ENCODE assay signal across 20 mouse cellular contexts in the genomic region with DNA sequence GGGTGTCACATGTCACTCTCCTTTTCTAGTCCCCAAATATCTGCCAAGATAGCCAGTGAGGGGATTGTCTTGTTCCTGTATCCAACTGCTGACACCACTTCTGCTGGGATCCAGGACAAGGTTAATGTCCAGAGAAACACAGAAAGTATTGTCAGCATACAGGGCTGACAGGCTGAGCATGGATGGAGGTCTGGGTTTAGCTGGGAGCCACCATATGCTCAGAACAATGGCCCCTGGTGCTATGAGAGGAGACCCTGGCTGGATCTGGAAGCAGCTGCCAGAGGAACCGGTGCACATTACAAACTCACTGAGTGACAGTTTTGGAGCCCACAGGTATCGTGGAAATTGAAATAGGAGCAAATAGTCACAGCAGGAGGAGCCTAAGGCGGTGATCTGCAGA. TPM values are rescaled to one million over a fixed set of nuclear protein-coding genes. Genes with fewer than 3 reads are reported as not detected.
DNase-seq lines count a peak whose midpoint lies in the region; ATAC-seq and TF ChIP-seq lines count a peak whose summit lies in the region.
"Had no signal": no experiment of that assay in that cellular context is flagged by ENCODE, and none has a peak within 500 bp of the region (broad histone marks: within the 10 kb centered on the region; RNA-seq: fewer than 3 reads in every experiment).

No protein-coding gene starts in this region.

- no peak for DNase-seq in forebrain, embryonic 10.5 days (ENCODE audit: extremely low spot score, low spot score)
- DNase-seq in heart, postnatal 0 days (ENCODE audit: low spot score): no peak
- DNase-seq in heart, postnatal 10 days: no peak
- no peak for DNase-seq in stomach, postnatal 0 days (ENCODE audit: low spot score)
- DNase-seq: adrenal gland, postnatal 25 days; cerebellum, adult 9-11 months; lung, postnatal 10 days; right cerebral cortex, adult 18-20 months; thymus, postnatal 4 days had no signal

- no peak overlapping the region for H3K4me2 ChIP-seq in forebrain, embryonic 16.5 days (ENCODE audit: low read length)
- 0 out of 2 replicates have a peak overlapping the region, but pooled peaks have one; percentile 8 for H3K4me2 ChIP-seq in heart, postnatal 0 days (ENCODE audit: low read depth, low read length)
- 0 out of 2 replicates have a peak overlapping the region, but pooled peaks have one; percentile 9 for H3K4me2 ChIP-seq in hindbrain, embryonic 15.5 days
- H3K4me2 ChIP-seq in neural tube, embryonic 14.5 days (ENCODE audit: low read depth, low read length): no peak overlapping the region
- no peak overlapping the region for H3K4me2 ChIP-seq in kidney, embryonic 15.5 days
- H3K4me2 ChIP-seq in stomach, postnatal 0 days (replicated peaks; ENCODE audit: low read depth): no peak overlapping the region
- H3K4me2 ChIP-seq: limb, embryonic 12.5 days; liver, embryonic 15.5 days; neural tube, embryonic 12.5 days had no signal

- H3K36me3 ChIP-seq in forebrain, embryonic 10.5 days (replicated peaks): peaks cover 3% of the 10 kb centered on the region; the same call in 1 of the 2 replicates
- no peaks in the 10 kb centered on the region for H3K36me3 ChIP-seq in forebrain, embryonic 16.5 days (ENCODE audit: control insufficient read depth, insufficient read depth)
- H3K36me3 ChIP-seq in heart, postnatal 0 days (replicated peaks; ENCODE audit: control insufficient read depth, insufficient read depth, low read length): no peaks in the 10 kb centered on the region
- H3K36me3 ChIP-seq in hindbrain, embryonic 15.5 days: no peaks in the 10 kb centered on the region
- no peaks in the 10 kb centered on the region for H3K36me3 ChIP-seq in neural tube, embryonic 14.5 days (ENCODE audit: control insufficient read depth, insufficient read depth, low read length)
- H3K36me3 ChIP-seq in kidney, embryonic 15.5 days: no peaks in the 10 kb centered on the region
- no peaks in the 10 kb centered on the region for H3K36me3 ChIP-seq in stomach, postnatal 0 days (ENCODE audit: control insufficient read depth, insufficient read depth, low read length)
- H3K36me3 ChIP-seq: limb, embryonic 12.5 days; liver, embryonic 15.5 days had no signal

- no peaks in the 10 kb centered on the region for H3K27me3 ChIP-seq in forebrain, embryonic 10.5 days (ENCODE audit: poor library complexity, severe bottlenecking)
- H3K27me3 ChIP-seq in forebrain, embryonic 16.5 days (replicated peaks; ENCODE audit: control insufficient read depth, insufficient read depth, low read length): no peaks in the 10 kb centered on the region
- no peaks in the 10 kb centered on the region for H3K27me3 ChIP-seq in heart, postnatal 0 days (ENCODE audit: control insufficient read depth, insufficient read depth, low read length)
- no peaks in the 10 kb centered on the region for H3K27me3 ChIP-seq in hindbrain, embryonic 15.5 days
- H3K27me3 ChIP-seq in neural tube, embryonic 14.5 days (ENCODE audit: control insufficient read depth, insufficient read depth, low read length): no peaks in the 10 kb centered on the region
- H3K27me3 ChIP-seq in kidney, embryonic 15.5 days: no peaks in the 10 kb centered on the region
- no peaks in the 10 kb centered on the region for H3K27me3 ChIP-seq in stomach, postnatal 0 days (ENCODE audit: control insufficient read depth, insufficient read depth, low read length)
- H3K27me3 ChIP-seq: CH12.LX; limb, embryonic 12.5 days; liver, embryonic 15.5 days; neural tube, embryonic 12.5 days had no signal

- no peak for TF ChIP-seq EP300 in heart, postnatal 0 days (IDR thresholded peaks at IDR 0.05; ENCODE audit: low read depth)
- TF ChIP-seq EP300 in stomach, postnatal 0 days (optimal IDR thresholded peaks at IDR 0.05): no peak

- no peak for ATAC-seq in forebrain, embryonic 16.5 days
- no peak for ATAC-seq in heart, postnatal 0 days (ENCODE audit: insufficient read depth, low read depth)
- no peak for ATAC-seq in hindbrain, embryonic 15.5 days (ENCODE audit: low FRiP score, low read depth)
- ATAC-seq in neural tube, embryonic 14.5 days (ENCODE audit: low read depth): no peak
- ATAC-seq in kidney, embryonic 15.5 days (replicated peaks; ENCODE audit: low FRiP score): no peak
- no peak for ATAC-seq in stomach, postnatal 0 days (ENCODE audit: low FRiP score, low TSS enrichment)

- 83% methylated on average over 3 of the region's 3 CpGs for WGBS in forebrain, embryonic 10.5 days
- WGBS in forebrain, embryonic 16.5 days: 54% methylated on average over 3 of the region's 3 CpGs
- 17% methylated on average over 3 of the region's 3 CpGs for WGBS in heart, postnatal 0 days
- 28% methylated on average over 3 of the region's 3 CpGs for WGBS in hindbrain, embryonic 15.5 days
- 31% methylated on average over 3 of the region's 3 CpGs for WGBS in neural tube, embryonic 14.5 days
- 54% methylated on average over 3 of the region's 3 CpGs for WGBS in kidney, embryonic 15.5 days
- 62% methylated on average over 3 of the region's 3 CpGs for WGBS in stomach, postnatal 0 days

- peaks cover 8% of the 10 kb centered on the region; the same call in 1 of the 2 replicates for H3K9me3 ChIP-seq in forebrain, embryonic 10.5 days
- no peaks in the 10 kb centered on the region for H3K9me3 ChIP-seq in forebrain, embryonic 16.5 days (ENCODE audit: control insufficient read depth, low read length)
- no peaks in the 10 kb centered on the region for H3K9me3 ChIP-seq in heart, postnatal 0 days (replicated peaks; ENCODE audit: control insufficient read depth, low read length)
- H3K9me3 ChIP-seq in hindbrain, embryonic 15.5 days: no peaks in the 10 kb centered on the region
- no peaks in the 10 kb centered on the region for H3K9me3 ChIP-seq in neural tube, embryonic 14.5 days (ENCODE audit: control insufficient read depth, low read length)
- H3K9me3 ChIP-seq in kidney, embryonic 15.5 days (replicated peaks): no peaks in the 10 kb centered on the region
- no peaks in the 10 kb centered on the region for H3K9me3 ChIP-seq in stomach, postnatal 0 days (ENCODE audit: control insufficient read depth, low read length)
- H3K9me3 ChIP-seq: liver, embryonic 15.5 days; neural tube, embryonic 12.5 days had no signal

- H3K4me1 ChIP-seq in forebrain, embryonic 10.5 days: peaks cover 10% of the 10 kb centered on the region; the same call in 1 of the 2 replicates
- H3K4me1 ChIP-seq in forebrain, embryonic 16.5 days (replicated peaks; ENCODE audit: control insufficient read depth, insufficient read depth, low read length): peaks cover 14% of the 10 kb centered on the region
- H3K4me1 ChIP-seq in heart, postnatal 0 days (ENCODE audit: control insufficient read depth, insufficient read depth): no peaks in the 10 kb centered on the region; the same call in 1 of the 2 replicates
- peaks cover 19% of the 10 kb centered on the region for H3K4me1 ChIP-seq in hindbrain, embryonic 15.5 days (replicated peaks)
- peaks cover 11% of the 10 kb centered on the region for H3K4me1 ChIP-seq in neural tube, embryonic 14.5 days (ENCODE audit: control insufficient read depth, insufficient read depth, low read length)
- no peaks in the 10 kb centered on the region for H3K4me1 ChIP-seq in kidney, embryonic 15.5 days
- no peaks in the 10 kb centered on the region for H3K4me1 ChIP-seq in stomach, postnatal 0 days (replicated peaks; ENCODE audit: control insufficient read depth, insufficient read depth)
- H3K4me1 ChIP-seq: limb, embryonic 12.5 days; liver, embryonic 15.5 days had no signal

- peak overlapping the region; percentile 25 for H3K27ac ChIP-seq in forebrain, embryonic 10.5 days
- no peak overlapping the region for H3K27ac ChIP-seq in forebrain, embryonic 16.5 days (ENCODE audit: low read length)
- no peak overlapping the region for H3K27ac ChIP-seq in heart, postnatal 0 days (ENCODE audit: low read depth)
- H3K27ac ChIP-seq in hindbrain, embryonic 15.5 days (replicated peaks): peak overlapping the region; percentile 36
- H3K27ac ChIP-seq in neural tube, embryonic 14.5 days (ENCODE audit: low read depth, low read length): peak overlapping the region; percentile 68
- H3K27ac ChIP-seq in kidney, embryonic 15.5 days: no peak overlapping the region
- H3K27ac ChIP-seq in stomach, postnatal 0 days (replicated peaks): no peak overlapping the region
- H3K27ac ChIP-seq: left cerebral cortex, adult 2 months; limb, embryonic 12.5 days; liver, embryonic 15.5 days had no signal

- intact Hi-C loops in heart, postnatal 10 days (cut with DNase I): no loop called here

- no peak overlapping the region for H3K4me3 ChIP-seq in forebrain, embryonic 10.5 days
- no peak overlapping the region for H3K4me3 ChIP-seq in forebrain, embryonic 16.5 days (replicated peaks; ENCODE audit: low read length)
- no peak overlapping the region for H3K4me3 ChIP-seq in heart, postnatal 0 days (ENCODE audit: low read depth, low read length)
- H3K4me3 ChIP-seq in hindbrain, embryonic 15.5 days: no peak overlapping the region
- H3K4me3 ChIP-seq in neural tube, embryonic 14.5 days (ENCODE audit: low read depth, low read length): no peak overlapping the region
- H3K4me3 ChIP-seq in kidney, embryonic 15.5 days (replicated peaks): no peak overlapping the region
- H3K4me3 ChIP-seq in stomach, postnatal 0 days (ENCODE audit: low read depth, low read length): no peak overlapping the region
- H3K4me3 ChIP-seq: left cerebral cortex, adult 2 months; limb, embryonic 12.5 days; liver, embryonic 15.5 days; neural tube, embryonic 12.5 days had no signal

- no peak overlapping the region for H3K9ac ChIP-seq in forebrain, embryonic 16.5 days (replicated peaks; ENCODE audit: low read depth, low read length)
- H3K9ac ChIP-seq in heart, postnatal 0 days (replicated peaks; ENCODE audit: low read depth, low read length): no peak overlapping the region
- H3K9ac ChIP-seq in hindbrain, embryonic 15.5 days: no peak overlapping the region
- H3K9ac ChIP-seq in neural tube, embryonic 14.5 days (replicated peaks; ENCODE audit: low read depth, low read length): no peak overlapping the region
- no peak overlapping the region for H3K9ac ChIP-seq in kidney, embryonic 15.5 days
- no peak overlapping the region for H3K9ac ChIP-seq in stomach, postnatal 0 days (ENCODE audit: low read length)
- H3K9ac ChIP-seq: limb, embryonic 12.5 days; liver, embryonic 15.5 days; neural tube, embryonic 12.5 days had no signal

- no peak for TF ChIP-seq CTCF in heart, postnatal 0 days (IDR thresholded peaks at IDR 0.05; ENCODE audit: low read depth)
- no peak for TF ChIP-seq CTCF in stomach, postnatal 0 days (IDR thresholded peaks at IDR 0.05; ENCODE audit: low read depth)

RNA-seq across cellular contexts. Expression of a gene that starts 52.3 kb away (rescaled TPM):
- polyA plus RNA-seq in forebrain, embryonic 10.5 days (2016; fragmentation: Nextera tagmentation; extraction: Ambion mirVana): 4.9 and 6.4 TPM in 2 replicates
- 32.4 and 33.9 TPM in 2 replicates for polyA plus RNA-seq in forebrain, embryonic 16.5 days (2015; fragmentation: Nextera tagmentation; extraction: Ambion mirVana)
- total RNA-seq in heart, postnatal 0 days (2014; rRNA removed; ENCODE audit: low replicate concordance): 0.19 and 1.1 TPM in 2 replicates
- 0.93 and 1.1 TPM in 2 replicates for polyA plus RNA-seq in heart, postnatal 0 days (2015; fragmentation: Nextera tagmentation; extraction: Ambion mirVana)
- 1 to 10 TPM; 3.1 to 4.3 TPM for total RNA-seq in heart, postnatal 10 days (2021)
- polyA plus RNA-seq in hindbrain, embryonic 15.5 days (2015; fragmentation: Nextera tagmentation; extraction: Ambion mirVana): 17.7 and 18.2 TPM in 2 replicates
- polyA plus RNA-seq in neural tube, embryonic 14.5 days (2014; fragmentation: Nextera tagmentation; extraction: Ambion mirVana): 20.8 and 22.9 TPM in 2 replicates
- polyA plus RNA-seq in kidney, embryonic 15.5 days (2015; fragmentation: Nextera tagmentation; extraction: Ambion mirVana): 0.37 and 0.42 TPM in 2 replicates
- polyA plus RNA-seq in stomach, postnatal 0 days (2015; fragmentation: Nextera tagmentation; extraction: Ambion mirVana): 0.45 and 0.48 TPM in 2 replicates
- total RNA-seq: CH12.LX; megakaryocyte-erythroid progenitor cell, adult 5-6 weeks had no signal
- polyA plus RNA-seq: spleen, adult 2 months had no signal

Comparison
In these comparisons a context has a peak if more than half of its experiments do, and no peak if none do; other contexts are left out.
1. H3K27ac ChIP-seq: peak in forebrain, embryonic 10.5 days (single experiment), hindbrain, embryonic 15.5 days (single experiment) and neural tube, embryonic 14.5 days (single experiment); none in forebrain, embryonic 16.5 days (single experiment), heart, postnatal 0 days (single experiment), kidney, embryonic 15.5 days (single experiment) and stomach, postnatal 0 days (single experiment).
2. H3K4me2 ChIP-seq: peak in heart, postnatal 0 days (single experiment) and hindbrain, embryonic 15.5 days (single experiment); none in forebrain, embryonic 16.5 days (single experiment), neural tube, embryonic 14.5 days (single experiment), kidney, embryonic 15.5 days (single experiment) and stomach, postnatal 0 days (single experiment).